Mouse (Mus musculus) bone marrow, adult 2 months (tissue): ENCODE results near the gene Tle4.

Source experiments
- CTCF ChIP-seq: fragments of 200-500 bp; IDR thresholded peaks from 2 replicates; pipeline ENCODE4 v1.5.1; 2011; ENCODE audit warnings: low read length, control low read depth; ENCODE audit not compliant: control insufficient read depth, insufficient read depth
- POLR2A ChIP-seq: fragments of 200-500 bp; IDR thresholded peaks from 2 replicates; pipeline ENCODE4 v1.6.1; 2011; ENCODE audit warnings: low read depth, mild to moderate bottlenecking, control low read depth, low read length, borderline replicate concordance; ENCODE audit not compliant: control insufficient read depth

DNA sequence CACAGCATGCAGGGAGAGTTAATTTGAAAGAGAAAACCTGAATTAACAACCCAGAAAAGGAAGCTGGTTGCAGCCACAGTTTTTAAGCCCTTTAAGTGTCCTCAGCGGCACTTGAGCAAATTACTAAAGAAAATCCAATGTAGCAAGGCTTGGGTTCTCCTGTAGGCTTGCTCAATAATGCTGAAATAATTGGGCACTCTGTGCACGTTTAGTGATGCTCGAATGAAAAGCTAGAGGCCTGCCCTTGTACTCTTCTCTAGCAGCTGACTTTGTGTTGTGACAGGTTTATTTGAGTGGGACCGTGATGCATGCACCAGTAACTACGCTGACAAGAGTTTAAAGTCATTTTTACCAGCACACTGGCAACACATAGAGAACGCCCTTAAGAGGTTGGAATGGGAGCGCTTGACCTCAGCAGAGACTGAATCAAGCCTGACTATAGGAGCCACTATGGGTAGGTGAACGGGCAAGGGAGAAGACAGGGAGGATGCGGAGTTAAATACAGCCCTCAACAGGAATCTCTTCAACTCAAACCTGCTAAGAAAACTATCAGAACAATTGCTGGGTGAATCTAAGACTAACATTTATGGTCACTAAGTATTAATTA, 79.3 kb downstream of the Tle4 start:
- TF ChIP-seq CTCF (no peak), POLR2A (no peak)
